Mouse (Mus musculus) CH12.LX (cell line): Measurements from ENCODE around the gene Stxbp1.

Source experiments
- CHD2 ChIP-seq: IDR thresholded peaks from 2 replicates; pipeline ENCODE4 v1.6.1; 2011; ENCODE audit warnings: low read length, improper control_type of control experiment
- CTCF ChIP-seq, 2 experiments: IDR thresholded peaks in 1 of 2; conservative IDR thresholded peaks in 1 of 2; 2 replicates each; pipeline ENCODE4 v1.5.1; 2011 to 2012; ENCODE audit warnings: low read depth in 2 of 2, low read length in 2 of 2, improper control_type of control experiment in 1 of 2, inconsistent platforms in 1 of 2, mild to moderate bottlenecking in 1 of 2, moderate library complexity in 1 of 2
- EP300 ChIP-seq: IDR thresholded peaks from 2 replicates; pipeline ENCODE4 v1.6.1; 2011; ENCODE audit warnings: low read length, improper control_type of control experiment
- ETS1 ChIP-seq: conservative IDR thresholded peaks from 2 replicates; pipeline ENCODE4 v1.6.1; 2012; ENCODE audit warnings: low read depth, mild to moderate bottlenecking, inconsistent platforms, low read length, improper control_type of control experiment, moderate library complexity
- IRF4 ChIP-seq: IDR thresholded peaks from 2 replicates; pipeline ENCODE4 v1.6.1; 2014; ENCODE audit warnings: low read depth, mild to moderate bottlenecking, inconsistent platforms, low read length, improper control_type of control experiment
- MAFK ChIP-seq: IDR thresholded peaks from 2 replicates; pipeline ENCODE4 v1.6.1; 2011; ENCODE audit warnings: low read length, improper control_type of control experiment; ENCODE audit not compliant: insufficient replicate concordance
- PAX5 ChIP-seq: IDR thresholded peaks from 2 replicates; pipeline ENCODE4 v1.6.1; 2012; ENCODE audit warnings: low read length, inconsistent platforms, mixed read lengths
- POLR2A ChIP-seq: IDR thresholded peaks from 2 replicates; pipeline ENCODE4 v1.6.1; 2011; ENCODE audit warnings: low read depth, mild to moderate bottlenecking, improper control_type of control experiment, low read length
- USF1 ChIP-seq: IDR thresholded peaks from 2 replicates; pipeline ENCODE4 v1.6.1; 2014; ENCODE audit warnings: low read depth, mild to moderate bottlenecking, inconsistent platforms, low read length, improper control_type of control experiment
- ZNF384 ChIP-seq: IDR thresholded peaks from 2 replicates; pipeline ENCODE4 v1.6.1; 2012; ENCODE audit warnings: low read depth, low read length, improper control_type of control experiment, inconsistent platforms

DNA sequence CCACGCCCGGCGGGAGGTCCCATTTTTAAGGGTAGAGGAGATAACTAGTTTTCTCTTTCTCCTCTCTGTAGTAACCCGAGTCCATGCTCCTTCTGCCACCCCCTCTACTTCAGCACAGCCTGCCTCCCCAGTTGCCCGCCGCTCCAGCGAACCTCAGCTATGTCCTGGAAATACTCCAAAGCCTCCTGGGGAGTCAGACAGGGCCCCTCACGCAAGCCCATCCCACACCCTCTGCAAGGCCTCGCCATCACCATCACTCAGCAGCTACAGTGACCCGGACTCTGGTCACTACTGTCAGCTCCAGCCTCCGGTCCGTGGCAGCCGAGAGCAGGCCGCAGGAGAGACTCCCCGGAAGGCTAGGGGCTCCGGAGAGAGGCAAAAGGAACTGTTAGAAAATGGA, 98.0 kb downstream of the Stxbp1 start:
- TF ChIP-seq CTCF (conservative IDR thresholded peaks at IDR 0.05 in 1 of 2, IDR thresholded peaks at IDR 0.05 in 1 of 2; ENCODE audit: low read depth in 2 of 2, low read length in 2 of 2) (no peak), PAX5 (no peak), ZNF384 (no peak), CHD2 (no peak), EP300 (no peak), MAFK (no peak), IRF4 (no peak), POLR2A (no peak), ETS1 (no peak), USF1 (no peak)
